Mouse (Mus musculus) hindbrain, embryonic 12.5 days (tissue): ENCODE measurements around the gene Tsacc. TPM values are rescaled to one million over a fixed set of nuclear protein-coding genes. Genes with fewer than 3 reads are reported as not detected.

Experiments used
- ATAC-seq: fragments of 200-750 bp; cut with Nextera tagmentation; 2 replicates; pipeline ENCODE4 v1.8.0; 2017; ENCODE audit warnings: moderate TSS enrichment; ENCODE audit not compliant: low FRiP score
- H3K27ac ChIP-seq: fragments of 300-500 bp; sonication (generic); 2 replicates; pipeline ENCODE4 v1.5.1; 2016; ENCODE audit warnings: mild to moderate bottlenecking
- H3K27me3 ChIP-seq: fragments of 300-500 bp; sonication (generic); 2 replicates; pipeline ENCODE4 v1.6.1; 2016; ENCODE audit warnings: mild to moderate bottlenecking
- H3K36me3 ChIP-seq: fragments of 300-500 bp; sonication (generic); 2 replicates; pipeline ENCODE4 v1.6.1; 2016; ENCODE audit warnings: mild to moderate bottlenecking
- H3K4me1 ChIP-seq: fragments of 300-500 bp; sonication (generic); 2 replicates; pipeline ENCODE4 v1.6.1; 2016
- H3K4me2 ChIP-seq: fragments of 300-500 bp; sonication (generic); replicated peaks from 2 replicates; pipeline ENCODE4 v1.6.1; 2016; ENCODE audit warnings: mild to moderate bottlenecking
- H3K4me3 ChIP-seq: fragments of 300-500 bp; sonication (generic); 2 replicates; pipeline ENCODE4 v1.5.1; 2016; ENCODE audit warnings: mild to moderate bottlenecking
- H3K9ac ChIP-seq: fragments of 300-500 bp; sonication (generic); 2 replicates; pipeline ENCODE4 v1.6.1; 2016; ENCODE audit warnings: mild to moderate bottlenecking, moderate library complexity
- H3K9me3 ChIP-seq: fragments of 300-500 bp; sonication (generic); replicated peaks from 2 replicates; pipeline ENCODE4 v1.6.1; 2016; ENCODE audit warnings: mild to moderate bottlenecking
- WGBS: fragments of 180-500 bp; shearing (Covaris S2); methylation state at CpG from one replicate; pipeline ENCODE4 v1.1.7; 2016; 5-methylcytosine and 5-hydroxymethylcytosine counted together
- polyA plus RNA-seq: library from polyadenylated mRNA; unstranded; fragments of >200 nt; fragmentation: Nextera tagmentation; extraction: Ambion mirVana; gene quantifications from 2 replicates; pipeline ENCODE4 v1.2.1, GENCODE M21; 2016

Gene Tsacc
- polyA plus RNA-seq, 1 experiment from 2014 or later, result 11.2 TPM

- Histone ChIP-seq H3K27me3 (peaks cover 39% of the 10 kb centered on the region), H3K27ac (no peak overlapping the region), H3K36me3 (no peaks in the 10 kb centered on the region), H3K9me3 (no peaks in the 10 kb centered on the region), H3K4me2 (no peak overlapping the region), H3K4me3 (no peak overlapping the region), H3K4me1 (peaks cover 28% of the 10 kb centered on the region), H3K9ac (no peak overlapping the region)
- 22% methylated on average over 13 of the region's 13 CpGs for WGBS
- no peak for ATAC-seq
Observed at GRCm38 (mm10) chr3:88245811-88246210, 51.0 kb downstream of the Tsacc start.

GRCm38 (mm10) chr3:88244071-88244470 lies 52.7 kb downstream of the Tsacc start:
- peaks cover 55% of the 10 kb centered on the region for H3K27me3 ChIP-seq
- H3K36me3 ChIP-seq, result no peaks in the 10 kb centered on the region
- H3K9ac ChIP-seq, result peak overlapping the region; percentile 10; the same call in 1 of the 2 replicates
- H3K9me3 ChIP-seq, result no peaks in the 10 kb centered on the region
- no peak overlapping the region for H3K4me3 ChIP-seq
- H3K4me2 ChIP-seq, result no peak overlapping the region
- 0% methylated on average over 2 of the region's 2 CpGs for WGBS
- H3K27ac ChIP-seq, result no peak overlapping the region
- no peak for ATAC-seq
- peaks cover 43% of the 10 kb centered on the region for H3K4me1 ChIP-seq

GRCm38 (mm10) chr3:88242531-88242930 lies 54.3 kb downstream of the Tsacc start:
- 0 out of 2 replicates have a peak overlapping the region, but pooled peaks have one; percentile 10 for H3K9ac ChIP-seq
- H3K4me2 ChIP-seq, result peak overlapping the region; percentile 28
- peaks cover 67% of the 10 kb centered on the region for H3K27me3 ChIP-seq
- H3K36me3 ChIP-seq, result no peaks in the 10 kb centered on the region
- no peak overlapping the region for H3K4me3 ChIP-seq
- H3K27ac ChIP-seq, result peak overlapping the region; percentile 84
- 1% methylated on average over 13 of the region's 13 CpGs for WGBS
- no peaks in the 10 kb centered on the region for H3K9me3 ChIP-seq
- H3K4me1 ChIP-seq, result peaks cover 58% of the 10 kb centered on the region
- peak; percentile 38 for ATAC-seq

- Histone ChIP-seq H3K27ac (peak overlapping the region; percentile 84), H3K4me2 (peak overlapping the region; percentile 45), H3K4me3 (peak overlapping the region; percentile 19), H3K4me1 (peaks cover 71% of the 10 kb centered on the region), H3K9me3 (no peaks in the 10 kb centered on the region), H3K9ac (peak overlapping the region; percentile 33; the same call in 1 of the 2 replicates), H3K27me3 (peaks cover 64% of the 10 kb centered on the region), H3K36me3 (no peaks in the 10 kb centered on the region)
- ATAC-seq, result peak; percentile 54
- under 1% methylated on average over 48 of the region's 48 CpGs for WGBS
Observed at GRCm38 (mm10) chr3:88241045-88241786, 55.6 kb downstream of the Tsacc start.

- 37% methylated on average over 4 of the region's 4 CpGs for WGBS
- Histone ChIP-seq H3K4me3 (no peak overlapping the region), H3K27me3 (peaks cover 55% of the 10 kb centered on the region), H3K9me3 (no peaks in the 10 kb centered on the region), H3K4me1 (peaks cover 80% of the 10 kb centered on the region), H3K27ac (peak overlapping the region; percentile 84), H3K36me3 (no peaks in the 10 kb centered on the region), H3K9ac (no peak overlapping the region), H3K4me2 (no peak overlapping the region)
- ATAC-seq, result no peak
Observed at GRCm38 (mm10) chr3:88239446-88239845, 57.4 kb downstream of the Tsacc start.

GRCm38 (mm10) chr3:88238866-88239391 lies 57.9 kb downstream of the Tsacc start:
- 0 out of 2 replicates have a peak overlapping the region, but pooled peaks have one; percentile 18 for H3K9ac ChIP-seq
- H3K36me3 ChIP-seq, result no peaks in the 10 kb centered on the region
- peaks cover 79% of the 10 kb centered on the region for H3K4me1 ChIP-seq
- H3K4me2 ChIP-seq, result no peak overlapping the region
- WGBS, result 28% methylated on average over 8 of the region's 8 CpGs
- ATAC-seq, result peak; percentile 59
- H3K27me3 ChIP-seq, result peaks cover 52% of the 10 kb centered on the region
- H3K27ac ChIP-seq, result peak overlapping the region; percentile 84
- H3K9me3 ChIP-seq, result no peaks in the 10 kb centered on the region
- H3K4me3 ChIP-seq, result no peak overlapping the region

GRCm38 (mm10) chr3:88237556-88238194 lies 59.1 kb downstream of the Tsacc start:
- H3K36me3 ChIP-seq, result no peaks in the 10 kb centered on the region
- no peak for ATAC-seq
- H3K9me3 ChIP-seq, result no peaks in the 10 kb centered on the region
- H3K27me3 ChIP-seq, result peaks cover 46% of the 10 kb centered on the region
- H3K27ac ChIP-seq, result peak overlapping the region; percentile 84
- H3K4me3 ChIP-seq, result no peak overlapping the region
- no peak overlapping the region for H3K4me2 ChIP-seq
- WGBS, result 5% methylated on average over 10 of the region's 10 CpGs
- H3K4me1 ChIP-seq, result peaks cover 80% of the 10 kb centered on the region
- peak overlapping the region; percentile 13; the same call in 1 of the 2 replicates for H3K9ac ChIP-seq

- Histone ChIP-seq H3K4me3 (no peak overlapping the region), H3K4me2 (no peak overlapping the region), H3K9me3 (no peaks in the 10 kb centered on the region), H3K36me3 (no peaks in the 10 kb centered on the region), H3K27ac (peak overlapping the region; percentile 84), H3K4me1 (peaks cover 82% of the 10 kb centered on the region), H3K27me3 (peaks cover 43% of the 10 kb centered on the region), H3K9ac (peak overlapping the region; percentile 13; the same call in 1 of the 2 replicates)
- no peak for ATAC-seq
- WGBS, result 23% methylated on average over 6 of the region's 6 CpGs
Observed at GRCm38 (mm10) chr3:88237161-88237555, 59.6 kb downstream of the Tsacc start.

- Histone ChIP-seq H3K4me3 (no peak overlapping the region), H3K27me3 (peaks cover 33% of the 10 kb centered on the region), H3K4me2 (no peak overlapping the region), H3K27ac (peak overlapping the region; percentile 84), H3K9ac (no peak overlapping the region), H3K9me3 (no peaks in the 10 kb centered on the region), H3K36me3 (no peaks in the 10 kb centered on the region), H3K4me1 (peaks cover 86% of the 10 kb centered on the region)
- WGBS, result 37% methylated on average over 2 of the region's 2 CpGs
- ATAC-seq, result no peak
Observed at GRCm38 (mm10) chr3:88235616-88236015, 61.2 kb downstream of the Tsacc start.

- Histone ChIP-seq H3K9ac (no peak overlapping the region), H3K36me3 (no peaks in the 10 kb centered on the region), H3K27me3 (peaks cover 29% of the 10 kb centered on the region), H3K4me3 (no peak overlapping the region), H3K4me2 (no peak overlapping the region), H3K27ac (peak overlapping the region; percentile 84; the same call in 1 of the 2 replicates), H3K9me3 (no peaks in the 10 kb centered on the region), H3K4me1 (peaks cover 86% of the 10 kb centered on the region)
- 5% methylated on average over 3 of the region's 3 CpGs for WGBS
- no peak for ATAC-seq
Observed at GRCm38 (mm10) chr3:88235216-88235615, 61.6 kb downstream of the Tsacc start.

- Histone ChIP-seq H3K36me3 (peaks cover 10% of the 10 kb centered on the region; the same call in 1 of the 2 replicates), H3K4me3 (no peak overlapping the region), H3K9me3 (no peaks in the 10 kb centered on the region), H3K4me2 (no peak overlapping the region), H3K9ac (no peak overlapping the region), H3K4me1 (peaks cover 87% of the 10 kb centered on the region), H3K27me3 (peaks cover 20% of the 10 kb centered on the region), H3K27ac (peak overlapping the region; percentile 97)
- 37% methylated on average over 8 of the region's 8 CpGs for WGBS
- ATAC-seq, result no peak
Observed at GRCm38 (mm10) chr3:88234041-88234440, 62.8 kb downstream of the Tsacc start.

GRCm38 (mm10) chr3:88232851-88233649 lies 63.7 kb downstream of the Tsacc start:
- H3K27me3 ChIP-seq, result peaks cover 13% of the 10 kb centered on the region; the same call in 1 of the 2 replicates
- H3K4me1 ChIP-seq, result peaks cover 87% of the 10 kb centered on the region
- peak overlapping the region; percentile 97 for H3K27ac ChIP-seq
- H3K4me2 ChIP-seq, result no peak overlapping the region
- H3K9me3 ChIP-seq, result no peaks in the 10 kb centered on the region
- no peak overlapping the region for H3K9ac ChIP-seq
- WGBS, result 27% methylated on average over 7 of the region's 7 CpGs
- ATAC-seq, result no peak
- H3K4me3 ChIP-seq, result no peak overlapping the region
- peaks cover 19% of the 10 kb centered on the region for H3K36me3 ChIP-seq
